Mouse (Mus musculus): Measurements from ENCODE around the gene Cend1. TPM values are rescaled to one million over a fixed set of nuclear protein-coding genes. Genes with fewer than 3 reads are reported as not detected.

Gene Cend1
- polyA plus RNA-seq, 1 experiment = 231 TPM

- no peak overlapping the region for H3K4me3 ChIP-seq (ENCODE audit: insufficient read depth, low read length)
- TF ChIP-seq CTCF (IDR thresholded peaks at IDR 0.05; ENCODE audit: extremely low read depth, insufficient read depth, low read length) (no peak), POLR2A (IDR thresholded peaks at IDR 0.05; ENCODE audit: extremely low read depth, insufficient read depth, low read length) (no peak)
- H3K4me1 ChIP-seq (ENCODE audit: control insufficient read depth, insufficient read depth, low read length) = no peaks in the 10 kb centered on the region; the same call in 1 of the 2 replicates
- H3K27ac ChIP-seq (ENCODE audit: insufficient read depth, low read length) = no peak overlapping the region
Measured at GRCm38 (mm10) chr7:141459301-141459711, 30.0 kb upstream of the Cend1 start.

GRCm38 (mm10) chr7:141458661-141459060, 29.4 kb upstream of the Cend1 start:
- TF ChIP-seq CTCF (IDR thresholded peaks at IDR 0.05; ENCODE audit: extremely low read depth, insufficient read depth, low read length) = no peak
- no peak for TF ChIP-seq POLR2A (IDR thresholded peaks at IDR 0.05; ENCODE audit: extremely low read depth, insufficient read depth, low read length)
- Histone ChIP-seq H3K4me3 (ENCODE audit: insufficient read depth, low read length) (no peak overlapping the region), H3K27ac (ENCODE audit: insufficient read depth, low read length) (no peak overlapping the region), H3K4me1 (ENCODE audit: control insufficient read depth, insufficient read depth, low read length) (no peaks in the 10 kb centered on the region; the same call in 1 of the 2 replicates)

DNA sequence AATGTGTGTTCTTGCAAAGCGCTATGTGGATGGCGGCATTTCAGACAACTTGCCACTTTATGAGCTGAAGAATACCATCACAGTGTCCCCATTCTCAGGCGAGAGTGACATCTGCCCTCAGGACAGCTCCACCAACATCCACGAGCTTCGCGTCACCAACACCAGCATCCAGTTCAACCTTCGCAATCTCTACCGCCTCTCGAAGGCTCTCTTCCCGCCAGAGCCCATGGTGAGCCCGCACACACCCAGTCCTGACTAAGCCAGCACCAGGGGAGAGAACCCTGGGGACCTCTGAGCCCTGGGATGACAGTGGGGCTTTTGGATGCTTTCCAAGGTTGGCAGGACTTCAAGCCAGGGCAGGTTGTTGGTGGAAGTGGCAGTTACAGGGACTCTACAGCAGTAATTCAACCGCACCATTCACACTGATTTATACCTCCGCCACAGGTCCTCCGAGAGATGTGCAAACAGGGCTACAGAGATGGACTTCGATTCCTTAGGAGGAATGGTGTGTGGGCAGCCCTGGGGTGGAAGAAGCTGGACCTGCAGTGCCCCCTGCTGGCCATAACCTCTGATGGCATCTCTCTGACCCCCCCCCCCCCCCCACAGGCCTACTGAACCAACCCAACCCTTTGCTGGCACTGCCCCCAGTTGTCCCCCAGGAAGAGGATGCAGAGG, 28.8 kb upstream of the Cend1 start:
- Histone ChIP-seq H3K27ac (ENCODE audit: insufficient read depth, low read length) (no peak overlapping the region), H3K4me3 (ENCODE audit: insufficient read depth, low read length) (no peak overlapping the region), H3K4me1 (ENCODE audit: control insufficient read depth, insufficient read depth, low read length) (no peaks in the 10 kb centered on the region; the same call in 1 of the 2 replicates)
- TF ChIP-seq POLR2A (IDR thresholded peaks at IDR 0.05; ENCODE audit: extremely low read depth, insufficient read depth, low read length) (no peak), CTCF (IDR thresholded peaks at IDR 0.05; ENCODE audit: extremely low read depth, insufficient read depth, low read length) (peak; percentile 40; the same call in 1 of the 2 replicates)

DNA sequence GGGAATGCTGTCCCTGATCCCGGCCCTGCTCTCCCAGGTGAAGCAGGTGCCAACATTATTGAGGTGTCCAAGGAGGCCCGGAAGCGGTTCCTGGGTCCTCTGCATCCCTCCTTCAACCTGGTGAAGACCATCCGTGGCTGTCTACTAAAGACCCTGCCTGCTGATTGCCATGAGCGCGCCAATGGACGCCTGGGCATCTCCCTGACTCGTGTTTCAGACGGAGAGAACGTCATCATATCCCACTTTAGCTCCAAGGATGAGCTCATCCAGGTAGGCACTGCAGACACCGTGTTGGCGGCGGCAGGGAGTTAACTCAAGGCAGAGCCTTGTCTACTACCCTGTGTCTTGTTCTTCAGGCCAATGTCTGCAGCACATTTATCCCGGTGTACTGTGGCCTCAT, 27.9 kb upstream of the Cend1 start:
- no peak for TF ChIP-seq POLR2A (IDR thresholded peaks at IDR 0.05; ENCODE audit: extremely low read depth, insufficient read depth, low read length)
- no peak for TF ChIP-seq CTCF (IDR thresholded peaks at IDR 0.05; ENCODE audit: extremely low read depth, insufficient read depth, low read length)
- no peak overlapping the region for H3K27ac ChIP-seq (ENCODE audit: insufficient read depth, low read length)
- no peak overlapping the region for H3K4me3 ChIP-seq (ENCODE audit: insufficient read depth, low read length)
- H3K4me1 ChIP-seq (ENCODE audit: control insufficient read depth, insufficient read depth, low read length) = no peaks in the 10 kb centered on the region; the same call in 1 of the 2 replicates

DNA sequence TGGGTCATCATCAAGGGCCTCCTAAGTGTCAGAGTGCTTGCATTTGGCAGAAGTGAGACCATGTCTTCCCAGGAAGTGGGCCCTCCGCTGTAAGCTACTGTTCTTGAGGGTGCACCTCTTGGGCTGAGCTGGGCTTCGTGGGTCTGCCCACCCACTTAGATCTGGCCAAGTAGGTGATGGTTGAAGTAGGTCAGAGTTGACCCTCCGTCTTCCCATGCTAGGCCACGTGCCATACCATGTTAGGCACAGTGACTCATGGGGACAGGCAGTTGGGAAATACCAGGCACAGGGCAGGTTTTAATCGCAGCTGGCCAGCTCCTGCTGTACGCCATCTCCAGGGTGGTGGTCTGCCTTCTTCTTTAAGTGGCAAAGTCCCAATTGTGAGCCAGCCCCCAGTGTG, 27.4 kb upstream of the Cend1 start:
- peak overlapping the region; percentile 89; the same call in 1 of the 2 replicates for H3K4me3 ChIP-seq (ENCODE audit: insufficient read depth, low read length)
- TF ChIP-seq POLR2A (IDR thresholded peaks at IDR 0.05; ENCODE audit: extremely low read depth, insufficient read depth, low read length) (no peak), CTCF (IDR thresholded peaks at IDR 0.05; ENCODE audit: extremely low read depth, insufficient read depth, low read length) (no peak)
- no peaks in the 10 kb centered on the region; the same call in 1 of the 2 replicates for H3K4me1 ChIP-seq (ENCODE audit: control insufficient read depth, insufficient read depth, low read length)
- no peak overlapping the region for H3K27ac ChIP-seq (ENCODE audit: insufficient read depth, low read length)

GRCm38 (mm10) chr7:141455610-141456314, 26.5 kb upstream of the Cend1 start:
- Histone ChIP-seq H3K27ac (ENCODE audit: insufficient read depth, low read length) (peak overlapping the region; percentile 73), H3K4me1 (ENCODE audit: control insufficient read depth, insufficient read depth, low read length) (no peaks in the 10 kb centered on the region; the same call in 1 of the 2 replicates), H3K4me3 (ENCODE audit: insufficient read depth, low read length) (peak overlapping the region; percentile 89)
- TF ChIP-seq POLR2A (IDR thresholded peaks at IDR 0.05; ENCODE audit: extremely low read depth, insufficient read depth, low read length) (no peak), CTCF (IDR thresholded peaks at IDR 0.05; ENCODE audit: extremely low read depth, insufficient read depth, low read length) (no peak)

- peak within 1 kb of the TSS; percentile 89 for H3K4me3 ChIP-seq (ENCODE audit: insufficient read depth, low read length)
- no peaks in the 10 kb centered on the region; the same call in 1 of the 2 replicates for H3K4me1 ChIP-seq (ENCODE audit: control insufficient read depth, insufficient read depth, low read length)
- TF ChIP-seq CTCF (IDR thresholded peaks at IDR 0.05; ENCODE audit: extremely low read depth, insufficient read depth, low read length) (no peak), POLR2A (IDR thresholded peaks at IDR 0.05; ENCODE audit: extremely low read depth, insufficient read depth, low read length) (peak; percentile 91)
- peak within 1 kb of the TSS; percentile 73 for H3K27ac ChIP-seq (ENCODE audit: insufficient read depth, low read length)
Measured at GRCm38 (mm10) chr7:141454967-141455551, 25.8 kb upstream of the Cend1 start, which contains the start of gene Pnpla2. TSS of gene Pnpla2 (plus strand) at chr7:141455198.

- Histone ChIP-seq H3K4me1 (ENCODE audit: control insufficient read depth, insufficient read depth, low read length) (peaks cover 1% of the 10 kb centered on the region), H3K27ac (ENCODE audit: insufficient read depth, low read length) (no peak overlapping the region), H3K4me3 (ENCODE audit: insufficient read depth, low read length) (no peak overlapping the region)
- TF ChIP-seq POLR2A (IDR thresholded peaks at IDR 0.05; ENCODE audit: extremely low read depth, insufficient read depth, low read length) = no peak
- TF ChIP-seq CTCF (IDR thresholded peaks at IDR 0.05; ENCODE audit: extremely low read depth, insufficient read depth, low read length) = no peak
Measured at GRCm38 (mm10) chr7:141453636-141454035, 24.3 kb upstream of the Cend1 start.

GRCm38 (mm10) chr7:141451928-141452327, 22.6 kb upstream of the Cend1 start:
- Histone ChIP-seq H3K4me1 (ENCODE audit: control insufficient read depth, insufficient read depth, low read length) (peaks cover 4% of the 10 kb centered on the region), H3K27ac (ENCODE audit: insufficient read depth, low read length) (no peak overlapping the region), H3K4me3 (ENCODE audit: insufficient read depth, low read length) (no peak overlapping the region)
- no peak for TF ChIP-seq POLR2A (IDR thresholded peaks at IDR 0.05; ENCODE audit: extremely low read depth, insufficient read depth, low read length)
- no peak for TF ChIP-seq CTCF (IDR thresholded peaks at IDR 0.05; ENCODE audit: extremely low read depth, insufficient read depth, low read length)

All from cortical plate, adult 2 months (tissue).